In genomic region chr7:19824182-19824973, GRCm38 (mm10) we compare ENCODE assay signal across 8 mouse cellular contexts. TPM values are rescaled to one million over a fixed set of nuclear protein-coding genes. Genes with fewer than 3 reads are reported as not detected.
DNase-seq lines count a peak whose midpoint lies in the region.

No protein-coding gene starts in this region.

- intact Hi-C loops in left cerebral cortex, postnatal 4 days (cut with DNase I): no loop called here

- peak; percentile 29 for DNase-seq in left cerebral cortex, postnatal 4 days
- DNase-seq in left cerebral cortex, adult 9 months (ENCODE audit: low spot score in 2 of 2): no peak
- peak; percentile 90 for DNase-seq in embryo, embryonic 10.5 days (ENCODE audit: low spot score)
- DNase-seq in heart, adult 9 months (ENCODE audit: low spot score in 2 of 2): peak; percentile 89 to 90
- DNase-seq in kidney, adult 8-10 months: peak; percentile 90 to 91
- DNase-seq in lung, postnatal 10 days: peak; percentile 96
- DNase-seq in ovary, postnatal 10 days (ENCODE audit: low spot score): peak; percentile 69
- peak; percentile 81 for DNase-seq in urinary bladder, postnatal 10 days (ENCODE audit: low spot score)

RNA-seq across cellular contexts. Expression of gene Bcl3, which starts 1.8 kb away (rescaled TPM):
- 1 to 10 TPM in 1 of 2 experiments, under 1 TPM in 1; 0.76 to 1.3 TPM for total RNA-seq in left cerebral cortex, postnatal 4 days (2021)

RNA-seq across cellular contexts. Expression of gene Gm19345, which starts 27.4 kb away (rescaled TPM):
- total RNA-seq in left cerebral cortex, postnatal 4 days (2021): 10 to 100 TPM; 14.8 to 15.9 TPM

RNA-seq across cellular contexts. Expression of gene Cblc, which starts 27.8 kb away (rescaled TPM):
- under 1 TPM in 1 of 2 experiments, not detected in 1; 0.93 TPM for total RNA-seq in left cerebral cortex, postnatal 4 days (2021)

RNA-seq across cellular contexts. Expression of gene Ceacam16, which starts 36.7 kb away (rescaled TPM):
- total RNA-seq in left cerebral cortex, postnatal 4 days (2021): not detected

RNA-seq across cellular contexts. Expression of gene Bcam, which starts 53.6 kb away (rescaled TPM):
- 1 to 10 TPM; 6.8 to 7.4 TPM for total RNA-seq in left cerebral cortex, postnatal 4 days (2021)

Comparison
In these comparisons a context has a peak if more than half of its experiments do, and no peak if none do; other contexts are left out.
1. DNase-seq: peak in left cerebral cortex, postnatal 4 days (single experiment), embryo, embryonic 10.5 days (single experiment), heart, adult 9 months (2 of 2), kidney, adult 8-10 months (2 of 2), lung, postnatal 10 days (single experiment), ovary, postnatal 10 days (single experiment) and urinary bladder, postnatal 10 days (single experiment); none in left cerebral cortex, adult 9 months (0 of 2).